Comparison of ENCODE assay signal across 8 mouse cellular contexts in genomic region chr2:118532401-118532800, GRCm38 (mm10). TPM values are rescaled to one million over a fixed set of nuclear protein-coding genes. Genes with fewer than 3 reads are reported as not detected.
DNase-seq lines count a peak whose midpoint lies in the region; ATAC-seq lines count a peak whose summit lies in the region.

No protein-coding gene starts in this region.

- no peak for ATAC-seq in embryonic facial prominence, embryonic 14.5 days (ENCODE audit: low read depth)
- ATAC-seq in intestine, embryonic 14.5 days (replicated peaks; ENCODE audit: low FRiP score, low TSS enrichment, low read depth), result no peak; the same call in 1 of the 2 replicates
- no peak for ATAC-seq in megakaryocyte, adult 5-6 weeks (ENCODE audit: poor library complexity, severe bottlenecking)
- ATAC-seq in activated CD4-positive, CD25-positive, alpha-beta regulatory T cell, adult 4 months, result no peak

- no peaks in the 10 kb centered on the region for H3K9me3 ChIP-seq in embryonic facial prominence, embryonic 14.5 days (ENCODE audit: control insufficient read depth, low read length)
- H3K9me3 ChIP-seq in intestine, embryonic 14.5 days (ENCODE audit: control insufficient read depth, low read length), result no peaks in the 10 kb centered on the region

- WGBS in embryonic facial prominence, embryonic 14.5 days, result 19% methylated on average over 9 of the region's 10 CpGs
- 12% methylated on average over 10 of the region's 10 CpGs for WGBS in intestine, embryonic 14.5 days

- no peak overlapping the region for H3K4me3 ChIP-seq in embryonic facial prominence, embryonic 14.5 days (ENCODE audit: low read depth, low read length)
- H3K4me3 ChIP-seq in intestine, embryonic 14.5 days (ENCODE audit: low read depth, low read length), result no peak overlapping the region

- H3K27ac ChIP-seq in embryonic facial prominence, embryonic 14.5 days (replicated peaks; ENCODE audit: low read depth, low read length), result peak overlapping the region; percentile 88
- H3K27ac ChIP-seq in intestine, embryonic 14.5 days (ENCODE audit: low read depth), result peak overlapping the region; percentile 92

- no peaks in the 10 kb centered on the region for H3K27me3 ChIP-seq in embryonic facial prominence, embryonic 14.5 days (replicated peaks; ENCODE audit: control insufficient read depth, insufficient read depth, low read length)
- H3K27me3 ChIP-seq in intestine, embryonic 14.5 days (replicated peaks; ENCODE audit: control insufficient read depth, insufficient read depth, low read length), result no peaks in the 10 kb centered on the region

- H3K4me1 ChIP-seq in embryonic facial prominence, embryonic 14.5 days (ENCODE audit: control insufficient read depth, insufficient read depth, low read length), result peaks cover 55% of the 10 kb centered on the region
- H3K4me1 ChIP-seq in intestine, embryonic 14.5 days (replicated peaks; ENCODE audit: control insufficient read depth, insufficient read depth, low read length), result peaks cover 63% of the 10 kb centered on the region

- H3K9ac ChIP-seq in embryonic facial prominence, embryonic 14.5 days (ENCODE audit: low read depth, low read length), result peak overlapping the region; percentile 35; the same call in 1 of the 2 replicates
- peak overlapping the region; percentile 25 for H3K9ac ChIP-seq in intestine, embryonic 14.5 days (ENCODE audit: low read length)

- peaks cover 16% of the 10 kb centered on the region for H3K36me3 ChIP-seq in embryonic facial prominence, embryonic 14.5 days (ENCODE audit: control insufficient read depth, insufficient read depth, low read length)
- H3K36me3 ChIP-seq in intestine, embryonic 14.5 days (ENCODE audit: control insufficient read depth, insufficient read depth, low read length), result peaks cover 23% of the 10 kb centered on the region

- H3K4me2 ChIP-seq in embryonic facial prominence, embryonic 14.5 days (ENCODE audit: low read depth, low read length), result peak overlapping the region; percentile 25
- peak overlapping the region; percentile 28 for H3K4me2 ChIP-seq in intestine, embryonic 14.5 days (ENCODE audit: low read length)

- peak; percentile 52 for DNase-seq in embryo, embryonic 10.5 days (ENCODE audit: low spot score)
- DNase-seq in embryo, embryonic 9.5 days (ENCODE audit: extremely low spot score), result no peak
- DNase-seq in embryonic facial prominence, embryonic 14.5 days (ENCODE audit: low spot score), result no peak
- no peak for DNase-seq in intestine, embryonic 14.5 days (ENCODE audit: low spot score)
- peak; percentile 77 for DNase-seq in lung, postnatal 10 days
- DNase-seq in adrenal gland, adult 8-10 months, result no peak

RNA-seq across cellular contexts. Expression of gene Bmf, which starts 17.1 kb away (rescaled TPM):
- 5.6 and 7.6 TPM in 2 replicates for polyA plus RNA-seq in embryonic facial prominence, embryonic 14.5 days (2014; fragmentation: Nextera tagmentation; extraction: Ambion mirVana)
- polyA plus RNA-seq in intestine, embryonic 14.5 days (2014; fragmentation: Nextera tagmentation; extraction: Ambion mirVana), result 4.9 and 5.0 TPM in 2 replicates
- 8.8 and 12.4 TPM in 2 replicates for total RNA-seq in megakaryocyte, adult 5-6 weeks (2015)
- total RNA-seq in megakaryocyte, adult 5-6 weeks (2017), result 9.7 and 11.5 TPM in 2 replicates
- under 1 TPM; 0.18 to 0.19 TPM for polyA plus RNA-seq in activated CD4-positive, CD25-positive, alpha-beta regulatory T cell, adult 4 months (2017; shearing (Covaris generic))
- total RNA-seq in adrenal gland, adult 8-10 months (2022), result 10 to 100 TPM; 13.2 to 29.5 (median 19.2) TPM

RNA-seq across cellular contexts. Expression of gene Srp14, which starts 52.9 kb away (rescaled TPM):
- 237 and 260 TPM in 2 replicates for polyA plus RNA-seq in embryonic facial prominence, embryonic 14.5 days (2014; fragmentation: Nextera tagmentation; extraction: Ambion mirVana)
- 203 and 215 TPM in 2 replicates for polyA plus RNA-seq in intestine, embryonic 14.5 days (2014; fragmentation: Nextera tagmentation; extraction: Ambion mirVana)
- total RNA-seq in megakaryocyte, adult 5-6 weeks (2015), result 160 and 173 TPM in 2 replicates
- 181 and 193 TPM in 2 replicates for total RNA-seq in megakaryocyte, adult 5-6 weeks (2017)
- 100 to 1,000 TPM; 294 to 327 TPM for polyA plus RNA-seq in activated CD4-positive, CD25-positive, alpha-beta regulatory T cell, adult 4 months (2017; shearing (Covaris generic))
- total RNA-seq in adrenal gland, adult 8-10 months (2022), result 100 to 1,000 TPM; 238 to 265 (median 255) TPM

Comparison
In these comparisons a context has a peak if more than half of its experiments do, and no peak if none do; other contexts are left out.
1. DNase-seq: peak in embryo, embryonic 10.5 days (single experiment) and lung, postnatal 10 days (single experiment); none in embryo, embryonic 9.5 days (single experiment), embryonic facial prominence, embryonic 14.5 days (single experiment), intestine, embryonic 14.5 days (single experiment) and adrenal gland, adult 8-10 months (single experiment).